Mouse (Mus musculus) left cerebral cortex, postnatal 36 days (tissue): ENCODE data around the gene Cabp7. TPM values are rescaled to one million over a fixed set of nuclear protein-coding genes. Genes with fewer than 3 reads are reported as not detected.

Source experiments
- total RNA-seq, 2 experiments: library from RNA; stranded (reverse); gene quantifications; 2 replicates each; pipeline ENCODE4 v1.2.3; 2021

The Cabp7 gene
- total RNA-seq, 2 experiments from 2014 or later = 16.4 to 22.0 TPM

Other genes with a start within 250 kb of the Cabp7 start
- 10 to 100 TPM; 69.0 to 73.5 TPM for gene Mtmr3, start 151.9 kb downstream of the Cabp7 start, total RNA-seq
- gene Gm11032, start 126.7 kb downstream of the Cabp7 start, total RNA-seq = not detected
- 10 to 100 TPM; 15.1 to 21.6 TPM for gene Ascc2, start 109.0 kb downstream of the Cabp7 start, total RNA-seq
- 100 to 1,000 TPM; 360 to 388 TPM for gene Uqcr10, start 42.4 kb downstream of the Cabp7 start, total RNA-seq
- 10 to 100 TPM; 31.8 to 32.9 TPM for gene Zmat5, start 42.1 kb downstream of the Cabp7 start, total RNA-seq
- gene Nf2, start 102.8 kb upstream of the Cabp7 start, total RNA-seq = 10 to 100 TPM; 73.3 to 75.0 TPM
- gene Nipsnap1, start 127.2 kb upstream of the Cabp7 start, total RNA-seq = 10 to 100 TPM; 85.0 to 90.8 TPM
- 10 to 100 TPM; 35.7 to 45.4 TPM for gene Thoc5, start 148.5 kb upstream of the Cabp7 start, total RNA-seq
- 10 to 100 TPM; 44.0 to 47.2 TPM for gene Nefh, start 201.3 kb upstream of the Cabp7 start, total RNA-seq
- gene Ap1b1, start 240.0 kb upstream of the Cabp7 start, total RNA-seq = 100 to 1,000 TPM; 145 to 153 TPM